Mouse (Mus musculus) G1E (cell line): ENCODE measurements around the gene Myo1f. TPM values are rescaled to one million over a fixed set of nuclear protein-coding genes. Genes with fewer than 3 reads are reported as not detected.

Experiments used
- ATAC-seq: 2 replicates; pipeline ENCODE4 v1.8.0; 2016; ENCODE audit warnings: mild to moderate bottlenecking; ENCODE audit not compliant: insufficient number of reproducible peaks, poor library complexity, low FRiP score, severe bottlenecking; ENCODE audit errors: extremely low read depth
- DNase-seq: peaks from one replicate; pipeline ENCODE4 v3.0.0; 2012; ENCODE audit warnings: low spot score
- H3K27me3 ChIP-seq: 2 replicates; pipeline ENCODE4 v1.6.1; 2012; ENCODE audit warnings: mild to moderate bottlenecking, low read length, inconsistent platforms; ENCODE audit not compliant: insufficient read depth
- H3K36me3 ChIP-seq: replicated peaks from 2 replicates; pipeline ENCODE3; 2012; ENCODE audit warnings: mild to moderate bottlenecking, inconsistent platforms
- H3K4me1 ChIP-seq: 2 replicates; pipeline ENCODE4 v1.6.1; 2012; ENCODE audit warnings: low read depth, low read length, inconsistent platforms, mixed read lengths; ENCODE audit not compliant: insufficient read depth
- H3K4me3 ChIP-seq: 2 replicates; pipeline ENCODE4 v1.5.1; 2012; ENCODE audit warnings: low read depth, mild to moderate bottlenecking, inconsistent platforms, low read length, moderate library complexity, mixed read lengths
- H3K9me3 ChIP-seq: replicated peaks from 2 replicates; pipeline ENCODE4 v1.6.1; 2012; ENCODE audit warnings: inconsistent platforms
- CTCF ChIP-seq: IDR thresholded peaks from 2 replicates; pipeline ENCODE4 v1.5.1; 2012; ENCODE audit warnings: low read depth, low read length, inconsistent platforms, mixed read lengths
- GATA1 ChIP-seq: IDR thresholded peaks from 2 replicates; pipeline ENCODE4 v1.6.1; 2012; ENCODE audit warnings: borderline replicate concordance, low read length, inconsistent platforms, mixed read lengths
- GATA2 ChIP-seq: IDR thresholded peaks from 2 replicates; pipeline ENCODE4 v1.6.1; 2012; ENCODE audit warnings: low read depth, low read length, inconsistent platforms, borderline replicate concordance
- POLR2AphosphoS5 ChIP-seq: IDR thresholded peaks from 2 replicates; pipeline ENCODE4 v1.6.1; 2012; ENCODE audit warnings: low read depth, low read length, inconsistent platforms; ENCODE audit not compliant: insufficient replicate concordance
- TAL1 ChIP-seq: conservative IDR thresholded peaks from 2 replicates; pipeline ENCODE4 v1.6.1; 2012; ENCODE audit warnings: low read depth, low read length, inconsistent platforms, mixed read lengths
- polyA plus RNA-seq: library from polyadenylated mRNA; stranded (reverse); fragments of >175 nt; gene quantifications from 2 replicates; pipeline ENCODE4 v1.2.3, GENCODE M21; 2012
- total RNA-seq, 2 experiments: library from RNA; stranded (forward) in 1 of 2; stranded (reverse) in 1 of 2; fragments of 200-1000 nt in 1 of 2; fragments of >200 nt in 1 of 2; fragmentation: Nextera tagmentation in 1 of 2; gene quantifications; 2 replicates each; pipeline ENCODE4 v1.2.3; 2014 to 2017

Gene Myo1f
- total RNA-seq (2014; fragmentation: Nextera tagmentation) (0.44 and 0.90 TPM in 2 replicates), total RNA-seq (2017) (2.1 and 2.8 TPM in 2 replicates), polyA plus RNA-seq (0.17 and 0.19 TPM in 2 replicates)

- Histone ChIP-seq H3K27me3 (peaks cover 12% of the 10 kb centered on the region), H3K9me3 (no peaks in the 10 kb centered on the region), H3K4me1 (peaks cover 5% of the 10 kb centered on the region; the same call in 1 of the 2 replicates), H3K36me3 (peaks cover 3% of the 10 kb centered on the region), H3K4me3 (no peak within 1 kb of the TSS)
- TF ChIP-seq GATA1 (no peak), POLR2AphosphoS5 (no peak), CTCF (no peak)
- no peak for DNase-seq
- ATAC-seq, result no peak
Observed at GRCm38 (mm10) chr17:33555223-33555855, at the start of gene Myo1f. Gene Myo1f (plus strand): TSS chr17:33555707.

GRCm38 (mm10) chr17:33508386-33508785 is 47.1 kb upstream of the Myo1f start:
- Histone ChIP-seq H3K9me3 (no peaks in the 10 kb centered on the region), H3K36me3 (no peaks in the 10 kb centered on the region), H3K4me1 (no peaks in the 10 kb centered on the region), H3K27me3 (peaks cover 2% of the 10 kb centered on the region; the same call in 1 of the 2 replicates), H3K4me3 (no peak overlapping the region)
- ATAC-seq (no peak), DNase-seq (no peak)
- TF ChIP-seq TAL1 (no peak), GATA1 (no peak), POLR2AphosphoS5 (no peak), GATA2 (no peak), CTCF (no peak)

GRCm38 (mm10) chr17:33510172-33510571 is 45.3 kb upstream of the Myo1f start:
- Histone ChIP-seq H3K36me3 (no peaks in the 10 kb centered on the region), H3K4me3 (no peak overlapping the region), H3K4me1 (no peaks in the 10 kb centered on the region), H3K27me3 (peaks cover 3% of the 10 kb centered on the region; the same call in 1 of the 2 replicates), H3K9me3 (no peaks in the 10 kb centered on the region)
- TF ChIP-seq GATA2 (no peak), CTCF (no peak), GATA1 (no peak), TAL1 (no peak), POLR2AphosphoS5 (no peak)
- DNase-seq, result no peak
- no peak for ATAC-seq

GRCm38 (mm10) chr17:33512441-33513415 is 42.8 kb upstream of the Myo1f start:
- Histone ChIP-seq H3K27me3 (peaks cover 6% of the 10 kb centered on the region; the same call in 1 of the 2 replicates), H3K36me3 (no peaks in the 10 kb centered on the region), H3K9me3 (no peaks in the 10 kb centered on the region), H3K4me3 (no peak overlapping the region), H3K4me1 (no peaks in the 10 kb centered on the region)
- no peak for DNase-seq
- TF ChIP-seq GATA2, result no peak
- TF ChIP-seq CTCF, result no peak
- TF ChIP-seq GATA1, result no peak
- TF ChIP-seq TAL1, result no peak
- TF ChIP-seq POLR2AphosphoS5, result no peak
- no peak for ATAC-seq

- Histone ChIP-seq H3K27me3 (peaks cover 12% of the 10 kb centered on the region; the same call in 1 of the 2 replicates), H3K4me3 (no peak overlapping the region), H3K36me3 (no peaks in the 10 kb centered on the region), H3K9me3 (no peaks in the 10 kb centered on the region), H3K4me1 (no peaks in the 10 kb centered on the region)
- DNase-seq (no peak), ATAC-seq (no peak)
- TF ChIP-seq GATA1 (no peak), TAL1 (no peak), CTCF (no peak), POLR2AphosphoS5 (no peak), GATA2 (no peak)
Observed at GRCm38 (mm10) chr17:33513874-33514273, 41.6 kb upstream of the Myo1f start.

- no peaks in the 10 kb centered on the region for H3K36me3 ChIP-seq
- no peak overlapping the region for H3K4me3 ChIP-seq
- DNase-seq (no peak), ATAC-seq (no peak)
- peaks cover 15% of the 10 kb centered on the region for H3K27me3 ChIP-seq
- no peaks in the 10 kb centered on the region for H3K9me3 ChIP-seq
- 0 out of 2 replicates have a peak, but pooled peaks cover 3% of the 10 kb centered on the region for H3K4me1 ChIP-seq
- TF ChIP-seq TAL1, result no peak
Observed at GRCm38 (mm10) chr17:33520366-33520765, 35.1 kb upstream of the Myo1f start.
